Mouse (Mus musculus): ENCODE results near the gene Reep1. TPM values are rescaled to one million over a fixed set of nuclear protein-coding genes. Genes with fewer than 3 reads are reported as not detected.

Reep1 gene
- polyA plus RNA-seq, 1 experiment from 2014 or later, result 13.4 TPM

DNA sequence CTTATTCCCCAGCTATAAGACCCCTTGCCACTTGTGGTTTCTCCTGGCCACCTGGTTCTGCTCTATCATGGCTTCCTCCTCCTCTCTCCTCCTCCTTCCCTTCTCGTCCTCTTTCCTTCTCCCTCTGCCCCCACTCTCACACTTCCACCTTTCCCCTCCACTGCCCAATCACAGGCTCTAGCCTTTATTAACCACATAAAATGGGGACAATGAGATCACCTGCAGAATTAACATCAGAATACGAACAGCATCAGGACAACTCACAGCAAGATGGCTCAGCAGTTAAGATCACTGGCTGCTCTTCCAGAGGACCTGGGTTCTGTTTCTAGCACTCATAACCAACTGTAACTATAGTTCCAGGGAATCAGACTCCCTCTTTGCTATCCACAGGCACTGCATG is 72.5 kb downstream of the Reep1 start:
- WGBS, result 72% methylated on average over 2 of the region's 2 CpGs
- H3K9ac ChIP-seq (replicated peaks; ENCODE audit: low read depth), result no peak overlapping the region
- TF ChIP-seq CTCF (IDR thresholded peaks at IDR 0.05), result no peak
- TF ChIP-seq EP300 (IDR thresholded peaks at IDR 0.05), result no peak
- no peaks in the 10 kb centered on the region for H3K9me3 ChIP-seq (ENCODE audit: low read length)
- no peak for ATAC-seq
- H3K27ac ChIP-seq (ENCODE audit: low read length), result no peak overlapping the region
- DNase-seq (ENCODE audit: low spot score), result no peak
- no peaks in the 10 kb centered on the region for H3K27me3 ChIP-seq (replicated peaks; ENCODE audit: insufficient read depth, low read length)
- H3K36me3 ChIP-seq (ENCODE audit: insufficient read depth, low read length), result no peaks in the 10 kb centered on the region
- H3K4me1 ChIP-seq (ENCODE audit: insufficient read depth, low read depth, low read length), result no peaks in the 10 kb centered on the region
- H3K4me3 ChIP-seq (ENCODE audit: low read depth, low read length), result no peak overlapping the region
- H3K4me2 ChIP-seq (replicated peaks; ENCODE audit: low read depth, low read length), result no peak overlapping the region

- TF ChIP-seq EP300 (IDR thresholded peaks at IDR 0.05) (no peak), CTCF (IDR thresholded peaks at IDR 0.05) (no peak)
- H3K9me3 ChIP-seq (ENCODE audit: low read length), result no peaks in the 10 kb centered on the region
- H3K4me1 ChIP-seq (ENCODE audit: insufficient read depth, low read depth, low read length), result no peaks in the 10 kb centered on the region
- H3K27ac ChIP-seq (ENCODE audit: low read length), result no peak overlapping the region
- WGBS, result 66% methylated on average over 7 of the region's 7 CpGs
- H3K27me3 ChIP-seq (replicated peaks; ENCODE audit: insufficient read depth, low read length), result no peaks in the 10 kb centered on the region
- ATAC-seq, result no peak
- H3K9ac ChIP-seq (replicated peaks; ENCODE audit: low read depth), result no peak overlapping the region
- H3K36me3 ChIP-seq (ENCODE audit: insufficient read depth, low read length), result no peaks in the 10 kb centered on the region
- DNase-seq (ENCODE audit: low spot score), result no peak
- H3K4me3 ChIP-seq (ENCODE audit: low read depth, low read length), result no peak overlapping the region
- H3K4me2 ChIP-seq (replicated peaks; ENCODE audit: low read depth, low read length), result no peak overlapping the region
Measured at GRCm38 (mm10) chr6:71780431-71780830, 73.1 kb downstream of the Reep1 start.

DNA sequence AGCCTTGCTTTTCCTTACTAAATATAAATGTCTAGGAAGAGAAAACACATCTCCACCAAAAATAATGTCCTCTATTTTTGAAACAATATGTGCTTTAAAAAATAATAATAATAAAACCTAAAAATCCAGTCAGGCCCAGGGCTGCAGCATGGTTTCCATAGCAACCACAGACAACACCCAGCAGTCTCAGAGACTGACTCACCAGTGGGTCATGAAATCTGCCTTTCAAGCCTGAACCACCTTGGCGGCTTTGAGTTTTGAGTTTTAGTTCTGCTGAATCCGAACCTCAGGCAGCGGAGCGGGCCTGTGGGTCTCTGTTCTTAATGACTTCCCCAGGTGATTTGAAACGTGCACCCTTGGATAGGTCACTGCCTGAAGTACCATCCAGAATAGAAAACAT is 75.8 kb downstream of the Reep1 start:
- Histone ChIP-seq H3K4me1 (ENCODE audit: insufficient read depth, low read depth, low read length) (no peaks in the 10 kb centered on the region), H3K9ac (replicated peaks; ENCODE audit: low read depth) (no peak overlapping the region), H3K27me3 (replicated peaks; ENCODE audit: insufficient read depth, low read length) (no peaks in the 10 kb centered on the region), H3K27ac (ENCODE audit: low read length) (no peak overlapping the region), H3K9me3 (ENCODE audit: low read length) (no peaks in the 10 kb centered on the region), H3K36me3 (ENCODE audit: insufficient read depth, low read length) (no peaks in the 10 kb centered on the region), H3K4me3 (ENCODE audit: low read depth, low read length) (no peak overlapping the region), H3K4me2 (replicated peaks; ENCODE audit: low read depth, low read length) (no peak overlapping the region)
- TF ChIP-seq EP300 (IDR thresholded peaks at IDR 0.05), result no peak
- ATAC-seq (no peak), DNase-seq (ENCODE audit: low spot score) (no peak)
- WGBS, result 87% methylated on average over 5 of the region's 5 CpGs

GRCm38 (mm10) chr6:71788348-71788747 is 81.0 kb downstream of the Reep1 start:
- no peaks in the 10 kb centered on the region for H3K36me3 ChIP-seq (ENCODE audit: insufficient read depth, low read length)
- no peaks in the 10 kb centered on the region for H3K27me3 ChIP-seq (replicated peaks; ENCODE audit: insufficient read depth, low read length)
- H3K9me3 ChIP-seq (ENCODE audit: low read length), result no peaks in the 10 kb centered on the region
- H3K27ac ChIP-seq (ENCODE audit: low read length), result no peak overlapping the region
- no peak for ATAC-seq
- no peak overlapping the region for H3K4me3 ChIP-seq (ENCODE audit: low read depth, low read length)
- WGBS, result 45% methylated on average over 9 of the region's 9 CpGs
- no peak for DNase-seq (ENCODE audit: low spot score)
- H3K4me1 ChIP-seq (ENCODE audit: insufficient read depth, low read depth, low read length), result no peaks in the 10 kb centered on the region
- TF ChIP-seq EP300 (IDR thresholded peaks at IDR 0.05) (no peak), CTCF (IDR thresholded peaks at IDR 0.05) (no peak)
- H3K4me2 ChIP-seq (replicated peaks; ENCODE audit: low read depth, low read length), result no peak overlapping the region
- H3K9ac ChIP-seq (replicated peaks; ENCODE audit: low read depth), result no peak overlapping the region

DNA sequence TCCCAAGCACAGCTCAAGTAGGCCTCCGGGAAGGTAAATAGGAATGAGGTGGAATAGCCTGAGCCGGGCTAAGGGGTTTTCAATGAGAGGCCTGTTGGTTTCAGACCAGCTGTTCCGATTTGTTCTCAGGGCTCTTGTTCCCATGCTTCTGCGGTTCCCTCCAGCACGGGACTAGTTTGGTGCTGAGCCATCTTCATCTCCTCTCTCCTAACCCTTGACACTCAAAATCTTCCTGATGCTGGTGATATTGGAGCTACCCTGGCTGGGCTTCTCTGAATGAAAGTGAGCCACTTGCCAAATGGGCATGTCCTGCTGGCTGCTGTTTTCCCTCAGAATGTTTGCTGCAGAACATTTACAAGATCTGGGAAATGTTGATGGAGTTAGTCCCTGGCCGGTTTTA is 84.4 kb downstream of the Reep1 start:
- Histone ChIP-seq H3K9me3 (ENCODE audit: low read length) (no peaks in the 10 kb centered on the region), H3K4me2 (replicated peaks; ENCODE audit: low read depth, low read length) (no peak overlapping the region), H3K36me3 (ENCODE audit: insufficient read depth, low read length) (no peaks in the 10 kb centered on the region), H3K27me3 (replicated peaks; ENCODE audit: insufficient read depth, low read length) (no peaks in the 10 kb centered on the region), H3K4me3 (ENCODE audit: low read depth, low read length) (no peak overlapping the region), H3K27ac (ENCODE audit: low read length) (no peak overlapping the region), H3K9ac (replicated peaks; ENCODE audit: low read depth) (no peak overlapping the region), H3K4me1 (ENCODE audit: insufficient read depth, low read depth, low read length) (no peaks in the 10 kb centered on the region)
- TF ChIP-seq EP300 (IDR thresholded peaks at IDR 0.05), result no peak
- no peak for TF ChIP-seq CTCF (IDR thresholded peaks at IDR 0.05)
- DNase-seq (ENCODE audit: low spot score), result no peak
- WGBS, result 75% methylated on average over 6 of the region's 6 CpGs
- ATAC-seq, result no peak

DNA sequence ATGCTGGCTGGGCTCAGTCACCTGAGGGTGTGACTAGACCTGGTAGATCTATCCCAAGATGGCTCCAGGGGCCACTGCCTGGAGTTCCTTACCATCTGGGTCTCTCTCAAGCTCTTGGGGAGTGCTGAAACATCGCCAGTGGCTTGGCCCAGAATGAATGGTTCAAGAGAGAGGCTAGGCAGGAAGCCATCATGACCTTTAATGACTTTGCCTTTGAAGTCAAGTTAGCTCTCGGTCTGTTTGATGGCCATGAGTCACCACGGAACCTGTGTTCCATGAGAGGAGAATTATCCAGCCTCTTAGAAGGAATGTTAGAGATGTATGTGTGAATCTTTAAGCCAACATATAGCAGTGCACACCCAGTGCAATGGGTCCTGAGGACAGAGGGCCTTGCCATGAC is 92.0 kb downstream of the Reep1 start:
- Histone ChIP-seq H3K4me2 (replicated peaks; ENCODE audit: low read depth, low read length) (no peak overlapping the region), H3K9ac (replicated peaks; ENCODE audit: low read depth) (no peak overlapping the region), H3K4me1 (ENCODE audit: insufficient read depth, low read depth, low read length) (no peaks in the 10 kb centered on the region), H3K4me3 (ENCODE audit: low read depth, low read length) (no peak overlapping the region), H3K36me3 (ENCODE audit: insufficient read depth, low read length) (no peaks in the 10 kb centered on the region), H3K27me3 (replicated peaks; ENCODE audit: insufficient read depth, low read length) (no peaks in the 10 kb centered on the region), H3K9me3 (ENCODE audit: low read length) (no peaks in the 10 kb centered on the region), H3K27ac (ENCODE audit: low read length) (no peak overlapping the region)
- 49% methylated on average over 3 of the region's 3 CpGs for WGBS
- no peak for TF ChIP-seq CTCF (IDR thresholded peaks at IDR 0.05)
- no peak for TF ChIP-seq EP300 (IDR thresholded peaks at IDR 0.05)
- no peak for DNase-seq (ENCODE audit: low spot score)
- no peak for ATAC-seq

DNA sequence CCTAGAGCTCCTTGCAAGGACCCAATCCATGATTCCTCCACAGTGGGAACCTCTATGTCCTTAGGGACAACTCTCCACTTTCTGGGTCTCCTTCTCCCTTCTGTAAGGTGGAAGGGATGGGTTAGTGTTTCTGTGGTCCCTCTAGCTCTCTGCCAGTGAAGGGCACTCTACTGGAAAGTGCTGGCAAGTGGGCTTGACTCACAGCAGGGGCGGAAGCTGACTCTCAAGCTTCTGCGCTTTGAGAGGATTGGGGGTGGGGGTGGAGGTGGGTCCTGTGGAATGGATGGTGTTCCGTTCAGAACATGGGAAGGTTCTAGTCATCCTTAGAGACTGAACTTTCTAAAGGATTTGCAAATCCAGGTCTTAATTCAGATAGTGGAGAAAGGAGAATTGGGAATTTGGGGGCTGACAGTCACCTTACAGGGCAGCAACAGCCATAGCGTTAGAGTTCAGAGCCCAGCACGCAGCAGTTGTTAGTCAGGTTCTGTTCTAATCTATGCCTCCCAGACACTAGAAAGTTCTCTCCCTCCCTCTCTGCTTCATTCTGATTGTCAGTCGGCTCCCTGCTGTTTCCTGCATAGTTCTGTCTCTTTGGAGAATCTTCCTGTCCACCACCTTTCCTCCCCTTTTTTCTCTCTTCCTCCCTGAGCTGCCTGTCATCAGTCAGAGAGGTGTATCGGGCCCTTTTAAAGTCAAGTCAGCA is 93.8 kb downstream of the Reep1 start:
- Histone ChIP-seq H3K27ac (ENCODE audit: low read length) (no peak overlapping the region), H3K9me3 (ENCODE audit: low read length) (no peaks in the 10 kb centered on the region), H3K9ac (replicated peaks; ENCODE audit: low read depth) (no peak overlapping the region), H3K27me3 (replicated peaks; ENCODE audit: insufficient read depth, low read length) (no peaks in the 10 kb centered on the region), H3K4me1 (ENCODE audit: insufficient read depth, low read depth, low read length) (no peaks in the 10 kb centered on the region), H3K4me3 (ENCODE audit: low read depth, low read length) (no peak overlapping the region), H3K36me3 (ENCODE audit: insufficient read depth, low read length) (no peaks in the 10 kb centered on the region), H3K4me2 (replicated peaks; ENCODE audit: low read depth, low read length) (no peak overlapping the region)
- DNase-seq (ENCODE audit: low spot score) (no peak), ATAC-seq (no peak)
- 37% methylated on average over 7 of the region's 7 CpGs for whole genome bisulfite sequencing
- TF ChIP-seq CTCF (IDR thresholded peaks at IDR 0.05) (no peak), EP300 (IDR thresholded peaks at IDR 0.05) (no peak)

Data from lung, postnatal 0 days (tissue).